Mouse (Mus musculus) NIH3T3 (cell line): ENCODE measurements around the gene Nav2.

ENCODE experiments used
- DNase-seq: peaks from one replicate; pipeline ENCODE4 v3.0.0-alpha.2; 2012; ENCODE audit warnings: low read depth

The Nav2 gene

GRCm38 (mm10) chr7:48888751-48889150, 19.8 kb upstream of the Nav2 start:
- DNase-seq = no peak

GRCm38 (mm10) chr7:48891029-48891428, 17.5 kb upstream of the Nav2 start:
- DNase-seq = no peak

- no peak for DNase-seq
Measured at GRCm38 (mm10) chr7:48893093-48893492, 15.4 kb upstream of the Nav2 start.

GRCm38 (mm10) chr7:48894152-48894551, 14.4 kb upstream of the Nav2 start:
- peak; percentile 85 for DNase-seq

- DNase-seq = peak; percentile 11
Measured at GRCm38 (mm10) chr7:48894763-48895162, 13.8 kb upstream of the Nav2 start.

- no peak for DNase-seq
Measured at GRCm38 (mm10) chr7:48895475-48895874, 13.0 kb upstream of the Nav2 start.

- DNase-seq = no peak
Measured at GRCm38 (mm10) chr7:48896051-48896450, 12.5 kb upstream of the Nav2 start.

GRCm38 (mm10) chr7:48897539-48898163, 10.9 kb upstream of the Nav2 start:
- DNase-seq = no peak

- no peak for DNase-seq
Measured at GRCm38 (mm10) chr7:48898416-48898815, 10.1 kb upstream of the Nav2 start.

GRCm38 (mm10) chr7:48900408-48901167, 7.9 kb upstream of the Nav2 start:
- no peak for DNase-seq

- DNase-seq = no peak
Measured at GRCm38 (mm10) chr7:48902454-48902853, 6.1 kb upstream of the Nav2 start.

- peak; percentile 40 for DNase-seq
Measured at GRCm38 (mm10) chr7:48909342-48909671, 791 bp downstream of the Nav2 start.

GRCm38 (mm10) chr7:48910282-48910681, 1.8 kb downstream of the Nav2 start:
- no peak for DNase-seq

GRCm38 (mm10) chr7:48911146-48911545, 2.6 kb downstream of the Nav2 start:
- no peak for DNase-seq

GRCm38 (mm10) chr7:48914630-48915506, 6.4 kb downstream of the Nav2 start:
- no peak for DNase-seq

- peak; percentile 55 for DNase-seq
Measured at GRCm38 (mm10) chr7:48917463-48917862, 8.9 kb downstream of the Nav2 start.

- no peak for DNase-seq
Measured at GRCm38 (mm10) chr7:48917988-48918387, 9.5 kb downstream of the Nav2 start.

- DNase-seq = peak; percentile 29
Measured at GRCm38 (mm10) chr7:48918389-48918788, 9.9 kb downstream of the Nav2 start.

GRCm38 (mm10) chr7:48923620-48924019, 15.1 kb downstream of the Nav2 start:
- no peak for DNase-seq

GRCm38 (mm10) chr7:48925214-48925613, 16.7 kb downstream of the Nav2 start:
- no peak for DNase-seq

GRCm38 (mm10) chr7:48928364-48928763, 19.8 kb downstream of the Nav2 start:
- DNase-seq = peak; percentile 65

GRCm38 (mm10) chr7:48930399-48930798, 21.9 kb downstream of the Nav2 start:
- no peak for DNase-seq

GRCm38 (mm10) chr7:48932138-48932537, 23.6 kb downstream of the Nav2 start:
- no peak for DNase-seq
